Mouse (Mus musculus): ENCODE measurements at regions not wholly inside any gene's neighbourhood (a gene's known extent, or its start where the extent isn't known, plus 50 kb on each side); places are given as distances from the start of the nearest gene placed in this dataset.

- TF ChIP-seq NELFE (IDR thresholded peaks at IDR 0.05; ENCODE audit: low read depth, low read length) (no peak), MXI1 (IDR thresholded peaks at IDR 0.05; ENCODE audit: low read depth, low read length) (no peak), MEF2A (IDR thresholded peaks at IDR 0.05; ENCODE audit: borderline replicate concordance, low read depth, low read length) (peak; percentile 95), MAFK (IDR thresholded peaks at IDR 0.05; ENCODE audit: insufficient replicate concordance, low read length) (peak; percentile 84), CHD2 (IDR thresholded peaks at IDR 0.05; ENCODE audit: low read length) (peak; percentile 90), CTCF (conservative IDR thresholded peaks at IDR 0.05 in 1 of 2, IDR thresholded peaks at IDR 0.05 in 1 of 2; ENCODE audit: low read depth in 2 of 2, low read length in 2 of 2) (no peak), UBTF (IDR thresholded peaks at IDR 0.05; ENCODE audit: low read depth, low read length) (no peak), TBP (conservative IDR thresholded peaks at IDR 0.05; ENCODE audit: low read depth, low read length) (0 out of 2 replicates have a peak, but pooled peaks have one; percentile 21), MAZ (IDR thresholded peaks at IDR 0.05; ENCODE audit: low read depth, low read length) (peak; percentile 88), RCOR1 (conservative IDR thresholded peaks at IDR 0.05; ENCODE audit: low read depth, low read length) (peak; percentile 99), EP300 (IDR thresholded peaks at IDR 0.05; ENCODE audit: low read length) (peak; percentile 100), TCF12 (IDR thresholded peaks at IDR 0.05; ENCODE audit: low read depth, low read length) (peak; percentile 99), GABPA (IDR thresholded peaks at IDR 0.05; ENCODE audit: insufficient replicate concordance, low read depth, low read length) (no peak), ELF1 (IDR thresholded peaks at IDR 0.05; ENCODE audit: low read depth, low read length) (no peak), POLR2AphosphoS2 (IDR thresholded peaks at IDR 0.05; ENCODE audit: low read depth, low read length) (no peak), SIN3A (IDR thresholded peaks at IDR 0.05; ENCODE audit: low read length) (peak; percentile 51; the same call in 1 of the 2 replicates), RAD21 (IDR thresholded peaks at IDR 0.05; ENCODE audit: low read depth, low read length) (peak; percentile 11), JUN (IDR thresholded peaks at IDR 0.05; ENCODE audit: insufficient read depth, low read depth, low read length) (peak; percentile 97), ZC3H11A (IDR thresholded peaks at IDR 0.05; ENCODE audit: low read depth, low read length) (no peak)
Measured at GRCm38 (mm10) chr15:62240031-62240430, 1317.2 kb upstream of the A1bg start (continued).

GRCm38 (mm10) chr15:62238503-62239045, 1315.8 kb upstream of the A1bg start:
- Histone ChIP-seq H3K4me3 (replicated peaks in 1 of 3; ENCODE audit: low read depth in 2 of 3, low read length in 2 of 3, poor library complexity in 1 of 3) (no peak overlapping the region), H3K4me1 (ENCODE audit: control insufficient read depth in 1 of 2, insufficient read depth in 2 of 2) (peaks cover 34 to 87% of the 10 kb centered on the region in 2 experiments), H3K27me3 (replicated peaks) (no peaks in the 10 kb centered on the region), H3K9ac (ENCODE audit: insufficient read depth, low read depth) (no peak overlapping the region), H3K4me2 (ENCODE audit: insufficient read depth, low read depth, poor library complexity, severe bottlenecking) (no peak overlapping the region), H3K36me3 (replicated peaks in 1 of 2; ENCODE audit: control insufficient read depth in 1 of 2, insufficient read depth in 1 of 2, low read length in 1 of 2) (peaks cover 27 to 83% of the 10 kb centered on the region in 2 experiments), H3K27ac (ENCODE audit: insufficient read depth, low read depth) (peak overlapping the region; percentile 71), H3K79me2 (replicated peaks; ENCODE audit: control insufficient read depth, extremely low read depth, insufficient read depth, poor library complexity, severe bottlenecking) (peaks cover 27% of the 10 kb centered on the region), H3K9me3 (replicated peaks; ENCODE audit: low read length) (no peaks in the 10 kb centered on the region)
- dilution Hi-C loops (cut with MboI; ENCODE audit: extremely low pct_ligation_motif_present, extremely low pct_unique_long_range_greater_than_20kb, low sequenced_read_pairs): no loop called here
- TF ChIP-seq HCFC1 (IDR thresholded peaks at IDR 0.05; ENCODE audit: low read depth, low read length) (no peak), EP300 (IDR thresholded peaks at IDR 0.05; ENCODE audit: low read length) (no peak), POLR2A (IDR thresholded peaks at IDR 0.05; ENCODE audit: low read depth, low read length) (peak; percentile 7; the same call in 1 of the 2 replicates)
- DNase-seq (ENCODE audit: extremely low read depth): no peak
- in situ Hi-C loops (cut with MboI; ENCODE audit: low pct_ligation_motif_present, low pct_unique_long_range_greater_than_20kb, low sequenced_read_pairs): no loop called here
